Mouse (Mus musculus): Measurements from ENCODE around the gene Slc43a1. TPM values are rescaled to one million over a fixed set of nuclear protein-coding genes. Genes with fewer than 3 reads are reported as not detected.
A peak's percentile ranks its signal among the peaks of the same experiment; 100 is the strongest.

Slc43a1 gene
- polyA plus RNA-seq, 1 experiment, result 2.0 TPM

GRCm38 (mm10) chr2:84803963-84804362 lies 34.7 kb upstream of the Slc43a1 start:
- Histone ChIP-seq H3K27me3 (ENCODE audit: control insufficient read depth, insufficient read depth, insufficient read length) (no peaks in the 10 kb centered on the region), H3ac (ENCODE audit: control insufficient read depth, insufficient read length) (no peak overlapping the region), H3K36me3 (ENCODE audit: control insufficient read depth, insufficient read depth) (no peaks in the 10 kb centered on the region), H3K79me2 (ENCODE audit: control insufficient read depth, insufficient read depth) (no peaks in the 10 kb centered on the region), H3K4me2 (ENCODE audit: low read depth) (no peak overlapping the region), H3K4me3 (no peak overlapping the region)
- TF ChIP-seq REST (IDR thresholded peaks at IDR 0.05; ENCODE audit: insufficient read depth, insufficient read length), result no peak
- no peak for TF ChIP-seq MYOD1 (IDR thresholded peaks at IDR 0.05; ENCODE audit: control insufficient read depth in 1 of 3, insufficient read length in 2 of 3, low read depth in 2 of 3)
- TF ChIP-seq USF1 (IDR thresholded peaks at IDR 0.05; ENCODE audit: low read depth), result no peak
- no peak for TF ChIP-seq POLR2AphosphoS2 (IDR thresholded peaks at IDR 0.05; ENCODE audit: insufficient read length, low read depth)
- TF ChIP-seq E2F4 (IDR thresholded peaks at IDR 0.05; ENCODE audit: insufficient read depth), result no peak

- H3K36me3 ChIP-seq (ENCODE audit: control insufficient read depth, insufficient read depth), result no peaks in the 10 kb centered on the region
- no peak overlapping the region for H3K4me3 ChIP-seq
- no peaks in the 10 kb centered on the region for H3K79me2 ChIP-seq (ENCODE audit: control insufficient read depth, insufficient read depth)
- no peak overlapping the region for H3K4me2 ChIP-seq (ENCODE audit: low read depth)
- H3K27me3 ChIP-seq (ENCODE audit: control insufficient read depth, insufficient read depth, insufficient read length), result no peaks in the 10 kb centered on the region
- no peak overlapping the region for H3ac ChIP-seq (ENCODE audit: control insufficient read depth, insufficient read length)
- no peak for TF ChIP-seq MYOG (IDR thresholded peaks at IDR 0.05; ENCODE audit: control insufficient read depth in 1 of 3, insufficient read depth in 1 of 3, insufficient read length in 2 of 3, low read depth in 2 of 3)
- no peak for TF ChIP-seq E2F4 (IDR thresholded peaks at IDR 0.05; ENCODE audit: insufficient read depth)
- no peak for TF ChIP-seq TCF12 (IDR thresholded peaks at IDR 0.05; ENCODE audit: insufficient read depth, poor library complexity, severe bottlenecking)
- no peak for TF ChIP-seq USF1 (IDR thresholded peaks at IDR 0.05; ENCODE audit: low read depth)
- no peak for TF ChIP-seq REST (IDR thresholded peaks at IDR 0.05; ENCODE audit: insufficient read depth, insufficient read length)
- TF ChIP-seq MAX (IDR thresholded peaks at IDR 0.05; ENCODE audit: low read depth), result no peak
- TF ChIP-seq CEBPB (IDR thresholded peaks at IDR 0.05; ENCODE audit: insufficient read depth, poor library complexity, severe bottlenecking), result no peak
- TF ChIP-seq POLR2AphosphoS2 (IDR thresholded peaks at IDR 0.05; ENCODE audit: insufficient read length, low read depth), result no peak
- no peak for TF ChIP-seq POLR2A (IDR thresholded peaks at IDR 0.05; ENCODE audit: insufficient read length, low read depth)
- no peak for TF ChIP-seq TCF3 (IDR thresholded peaks at IDR 0.05; ENCODE audit: insufficient read length, low read depth)
Measured at GRCm38 (mm10) chr2:84806546-84806945, 32.1 kb upstream of the Slc43a1 start.

GRCm38 (mm10) chr2:84809330-84809729 lies 29.3 kb upstream of the Slc43a1 start:
- Histone ChIP-seq H3K4me3 (no peak overlapping the region), H3ac (ENCODE audit: control insufficient read depth, insufficient read length) (no peak overlapping the region), H3K4me2 (ENCODE audit: low read depth) (no peak overlapping the region), H3K36me3 (ENCODE audit: control insufficient read depth, insufficient read depth) (no peaks in the 10 kb centered on the region), H3K79me2 (ENCODE audit: control insufficient read depth, insufficient read depth) (no peaks in the 10 kb centered on the region), H3K27me3 (ENCODE audit: control insufficient read depth, insufficient read depth, insufficient read length) (no peaks in the 10 kb centered on the region)
- TF ChIP-seq USF1 (IDR thresholded peaks at IDR 0.05; ENCODE audit: low read depth) (no peak), TCF12 (IDR thresholded peaks at IDR 0.05; ENCODE audit: insufficient read depth, poor library complexity, severe bottlenecking) (no peak), POLR2AphosphoS2 (IDR thresholded peaks at IDR 0.05; ENCODE audit: insufficient read length, low read depth) (no peak), SRF (IDR thresholded peaks at IDR 0.05; ENCODE audit: control insufficient read depth, insufficient read length, low read depth) (no peak), CEBPB (IDR thresholded peaks at IDR 0.05; ENCODE audit: insufficient read depth, poor library complexity, severe bottlenecking) (no peak), MYOG (IDR thresholded peaks at IDR 0.05; ENCODE audit: control insufficient read depth in 1 of 3, insufficient read depth in 1 of 3, insufficient read length in 2 of 3, low read depth in 2 of 3) (no peak), TCF3 (IDR thresholded peaks at IDR 0.05; ENCODE audit: insufficient read length, low read depth) (no peak), MAX (IDR thresholded peaks at IDR 0.05; ENCODE audit: low read depth) (no peak), E2F4 (IDR thresholded peaks at IDR 0.05; ENCODE audit: insufficient read depth) (no peak), MYOD1 (IDR thresholded peaks at IDR 0.05; ENCODE audit: control insufficient read depth in 1 of 3, insufficient read length in 2 of 3, low read depth in 2 of 3) (no peak), POLR2A (IDR thresholded peaks at IDR 0.05; ENCODE audit: insufficient read length, low read depth) (no peak)

GRCm38 (mm10) chr2:84810526-84810885 lies 28.1 kb upstream of the Slc43a1 start:
- TF ChIP-seq MYOG (IDR thresholded peaks at IDR 0.05; ENCODE audit: control insufficient read depth in 1 of 3, insufficient read depth in 1 of 3, insufficient read length in 2 of 3, low read depth in 2 of 3) (no peak), POLR2AphosphoS2 (IDR thresholded peaks at IDR 0.05; ENCODE audit: insufficient read length, low read depth) (no peak), E2F4 (IDR thresholded peaks at IDR 0.05; ENCODE audit: insufficient read depth) (no peak), MAX (IDR thresholded peaks at IDR 0.05; ENCODE audit: low read depth) (no peak), POLR2A (IDR thresholded peaks at IDR 0.05; ENCODE audit: insufficient read length, low read depth) (no peak), TCF12 (IDR thresholded peaks at IDR 0.05; ENCODE audit: insufficient read depth, poor library complexity, severe bottlenecking) (no peak), SRF (IDR thresholded peaks at IDR 0.05; ENCODE audit: control insufficient read depth, insufficient read length, low read depth) (no peak), MYOD1 (IDR thresholded peaks at IDR 0.05; ENCODE audit: control insufficient read depth in 1 of 3, insufficient read length in 2 of 3, low read depth in 2 of 3) (no peak), CEBPB (IDR thresholded peaks at IDR 0.05; ENCODE audit: insufficient read depth, poor library complexity, severe bottlenecking) (no peak), USF1 (IDR thresholded peaks at IDR 0.05; ENCODE audit: low read depth) (no peak), TCF3 (IDR thresholded peaks at IDR 0.05; ENCODE audit: insufficient read length, low read depth) (no peak), REST (IDR thresholded peaks at IDR 0.05; ENCODE audit: insufficient read depth, insufficient read length) (no peak)
- H3ac ChIP-seq (ENCODE audit: control insufficient read depth, insufficient read length), result no peak overlapping the region
- no peaks in the 10 kb centered on the region for H3K79me2 ChIP-seq (ENCODE audit: control insufficient read depth, insufficient read depth)
- no peak overlapping the region for H3K4me2 ChIP-seq (ENCODE audit: low read depth)
- no peaks in the 10 kb centered on the region for H3K36me3 ChIP-seq (ENCODE audit: control insufficient read depth, insufficient read depth)
- no peak overlapping the region for H3K4me3 ChIP-seq
- H3K27me3 ChIP-seq (ENCODE audit: control insufficient read depth, insufficient read depth, insufficient read length), result no peaks in the 10 kb centered on the region

GRCm38 (mm10) chr2:84810886-84811577 lies 27.6 kb upstream of the Slc43a1 start:
- Histone ChIP-seq H3K36me3 (ENCODE audit: control insufficient read depth, insufficient read depth) (no peaks in the 10 kb centered on the region), H3K27me3 (ENCODE audit: control insufficient read depth, insufficient read depth, insufficient read length) (no peaks in the 10 kb centered on the region), H3K4me2 (ENCODE audit: low read depth) (peak overlapping the region; percentile 62), H3K79me2 (ENCODE audit: control insufficient read depth, insufficient read depth) (no peaks in the 10 kb centered on the region), H3ac (ENCODE audit: control insufficient read depth, insufficient read length) (no peak overlapping the region), H3K4me3 (no peak overlapping the region)
- TF ChIP-seq CEBPB (IDR thresholded peaks at IDR 0.05; ENCODE audit: insufficient read depth, poor library complexity, severe bottlenecking) (no peak), REST (IDR thresholded peaks at IDR 0.05; ENCODE audit: insufficient read depth, insufficient read length) (no peak), TCF12 (IDR thresholded peaks at IDR 0.05; ENCODE audit: insufficient read depth, poor library complexity, severe bottlenecking) (no peak), POLR2A (IDR thresholded peaks at IDR 0.05; ENCODE audit: insufficient read length, low read depth) (no peak), MAX (IDR thresholded peaks at IDR 0.05; ENCODE audit: low read depth) (no peak), TCF3 (IDR thresholded peaks at IDR 0.05; ENCODE audit: insufficient read length, low read depth) (no peak), MYOG (IDR thresholded peaks at IDR 0.05; ENCODE audit: control insufficient read depth in 1 of 3, insufficient read depth in 1 of 3, insufficient read length in 2 of 3, low read depth in 2 of 3) (no peak), SRF (IDR thresholded peaks at IDR 0.05; ENCODE audit: control insufficient read depth, insufficient read length, low read depth) (no peak), E2F4 (IDR thresholded peaks at IDR 0.05; ENCODE audit: insufficient read depth) (no peak), USF1 (IDR thresholded peaks at IDR 0.05; ENCODE audit: low read depth) (no peak), MYOD1 (IDR thresholded peaks at IDR 0.05; ENCODE audit: control insufficient read depth in 1 of 3, insufficient read length in 2 of 3, low read depth in 2 of 3) (no peak), POLR2AphosphoS2 (IDR thresholded peaks at IDR 0.05; ENCODE audit: insufficient read length, low read depth) (no peak)
